Mouse (Mus musculus) heart, adult 9 months (tissue): ENCODE results near the gene Fhit.
A peak's percentile ranks its signal among the peaks of the same experiment; 100 is the strongest.

ENCODE experiments used
- DNase-seq, 2 experiments: peaks; one replicate each; pipeline ENCODE4 v3.0.0; 2022; ENCODE audit warnings: low spot score in 2 of 2

The Fhit gene

DNA sequence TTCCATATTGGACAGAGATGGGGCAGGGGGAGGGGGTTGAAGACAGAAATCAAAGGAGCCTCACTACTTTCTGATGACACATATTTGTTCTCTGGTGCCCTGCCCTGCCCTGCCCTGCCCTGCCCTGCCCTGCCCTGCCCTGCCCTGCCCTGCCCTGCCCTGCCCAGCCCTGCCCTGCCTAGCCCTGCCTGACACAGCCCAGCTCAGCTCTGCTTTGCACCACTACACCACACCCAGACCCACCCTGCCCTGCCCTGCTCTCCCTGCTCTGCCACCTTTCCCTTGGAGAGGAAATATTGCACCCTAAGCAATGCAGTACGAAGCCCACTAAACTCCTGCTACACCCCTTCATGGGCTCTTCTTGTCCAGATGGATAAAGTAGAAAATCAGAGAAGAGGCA lies 1171.2 kb downstream of the Fhit start:
- DNase-seq = no peak

DNA sequence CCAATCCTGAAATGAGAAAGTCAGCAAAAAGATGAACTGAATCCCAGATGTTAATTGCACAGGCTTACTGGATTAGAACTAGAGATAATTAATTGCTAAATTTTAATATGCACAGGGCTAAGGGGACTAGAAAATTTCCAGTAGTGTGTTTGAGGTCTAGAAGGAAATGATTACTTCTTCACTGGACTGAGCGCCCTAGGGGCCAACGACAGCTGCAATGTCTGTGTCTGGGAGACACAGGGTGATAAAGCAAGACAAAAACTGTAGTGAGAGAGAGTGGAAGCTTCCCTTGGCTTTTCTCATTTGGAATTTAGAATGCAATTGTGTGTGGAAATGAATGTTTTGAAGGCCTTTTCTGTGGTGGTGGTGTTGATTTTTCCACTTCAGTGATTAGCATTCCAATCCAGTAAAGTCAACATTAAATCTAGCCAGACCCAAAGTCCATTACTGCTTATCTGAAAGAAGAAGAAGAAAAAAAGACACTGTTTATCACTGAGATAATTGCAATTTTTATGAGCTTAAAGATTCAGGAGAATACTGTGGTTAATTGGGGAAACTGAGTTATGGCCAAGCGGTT lies 1184.8 kb downstream of the Fhit start:
- DNase-seq = no peak

DNA sequence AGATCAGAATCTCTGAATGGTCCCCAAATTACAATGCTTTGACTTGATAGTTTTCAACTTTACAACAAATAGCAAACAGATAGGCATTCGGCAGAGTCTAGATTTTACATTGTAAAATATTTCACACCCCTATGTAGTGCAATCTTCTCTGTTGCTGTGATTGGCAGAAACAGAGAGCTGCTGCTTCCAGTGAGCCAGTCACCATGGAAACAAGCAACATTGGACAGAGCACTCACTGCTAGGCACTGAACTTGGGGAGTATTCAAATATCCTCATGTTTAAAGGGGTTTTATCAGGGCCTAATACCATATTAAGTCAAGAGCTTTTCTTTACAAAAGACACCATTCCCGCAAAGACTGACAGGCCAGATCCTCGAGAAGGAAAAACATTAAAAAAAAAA lies 1187.4 kb downstream of the Fhit start:
- no peak for DNase-seq

DNA sequence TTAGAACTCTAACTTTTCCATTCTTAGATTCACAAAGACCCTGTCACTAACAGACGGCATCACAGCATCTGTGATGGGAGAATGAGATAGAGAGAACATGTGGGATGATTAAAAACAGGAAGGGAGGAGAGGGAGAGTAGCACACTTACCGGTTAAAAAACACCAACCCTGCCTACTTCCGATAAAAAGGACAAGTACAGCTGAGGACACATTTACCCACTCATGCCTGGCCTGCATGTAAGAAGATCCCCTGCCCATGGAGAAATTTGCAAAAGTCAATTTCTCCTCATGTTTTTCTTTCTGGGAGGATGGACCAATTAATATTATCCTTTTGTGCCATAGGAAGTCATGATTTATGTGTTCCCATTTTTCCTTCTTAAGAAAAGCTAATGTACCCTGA lies 1198.0 kb downstream of the Fhit start:
- no peak for DNase-seq

DNA sequence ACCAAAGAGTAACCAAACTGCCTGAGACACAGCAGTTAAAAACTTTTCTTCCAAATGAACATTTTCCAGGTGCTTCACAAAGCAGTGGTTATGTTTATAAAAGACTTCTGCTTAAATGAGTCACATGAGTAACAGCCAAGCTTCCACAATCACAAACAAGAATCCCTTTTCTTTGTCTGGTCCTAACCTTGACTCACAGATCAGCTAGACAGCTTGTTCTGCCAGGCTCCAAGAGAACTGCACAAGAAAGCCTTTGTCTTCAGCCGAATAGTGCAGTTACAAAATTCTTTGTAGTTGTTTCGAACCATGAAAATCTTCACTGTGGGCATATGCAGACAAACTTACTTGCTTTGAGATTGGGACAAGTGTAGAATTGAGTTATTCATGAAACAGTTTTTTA lies 1201.4 kb downstream of the Fhit start:
- no peak for DNase-seq

DNA sequence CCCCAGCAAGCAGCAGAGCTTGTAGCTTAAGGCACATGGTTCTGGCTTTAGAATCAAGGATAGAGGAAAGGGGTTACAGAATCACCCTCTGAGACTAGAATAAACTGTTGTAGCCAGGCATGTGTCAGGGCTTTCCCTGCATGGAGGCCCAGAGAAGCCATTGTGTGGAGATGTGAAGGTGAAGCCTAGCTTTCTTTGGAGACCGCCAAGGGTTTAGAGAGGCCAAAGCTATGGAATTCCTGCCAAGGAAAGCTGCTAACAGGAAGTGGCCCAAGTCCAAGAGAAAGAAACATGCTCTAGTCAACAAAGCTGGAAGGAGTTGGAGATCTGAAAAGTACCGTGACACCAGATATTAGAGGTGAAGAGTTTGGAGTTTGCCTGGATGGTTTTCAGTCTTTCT lies 1262.3 kb downstream of the Fhit start:
- DNase-seq = peak in 1 of 2 experiments; percentile 1

DNA sequence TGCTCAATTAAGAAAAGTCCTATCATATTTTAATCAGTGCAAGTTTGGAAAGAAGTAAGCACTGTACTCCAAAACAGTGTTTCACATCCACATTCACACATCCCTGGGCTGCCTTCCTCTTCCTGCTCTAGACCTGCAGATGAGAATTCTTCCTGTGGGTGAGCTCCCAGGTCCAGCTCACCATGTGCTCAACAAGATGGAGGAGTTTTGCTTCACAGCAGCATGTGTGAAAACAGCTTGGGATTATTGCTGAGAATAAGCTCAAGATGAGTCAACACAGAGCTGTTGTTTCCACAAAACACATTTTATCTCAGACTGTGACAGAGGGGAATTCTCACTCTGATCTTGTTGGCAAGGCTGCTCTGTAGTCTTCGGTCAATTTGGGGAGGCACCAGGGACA lies 1265.3 kb downstream of the Fhit start:
- no peak for DNase-seq

DNA sequence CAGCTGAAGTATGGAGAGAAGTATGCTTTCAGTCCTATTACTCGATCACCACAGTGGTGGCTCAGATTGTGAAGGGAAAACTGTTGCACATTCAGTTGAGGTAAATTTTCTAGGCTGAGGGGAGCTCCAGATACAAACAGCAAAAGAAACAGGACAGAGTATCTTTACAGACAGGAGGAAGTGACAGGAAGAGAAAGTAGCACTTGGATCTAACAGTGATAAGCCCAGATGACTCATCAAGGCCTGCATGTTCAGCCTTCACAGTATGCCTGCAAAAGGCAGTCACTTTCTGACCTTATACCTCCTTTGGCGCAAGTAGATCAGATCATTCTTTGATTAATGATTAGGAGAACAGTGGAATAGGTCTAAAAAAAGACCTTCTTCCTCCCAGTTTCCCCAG lies 1309.8 kb downstream of the Fhit start:
- no peak for DNase-seq

DNA sequence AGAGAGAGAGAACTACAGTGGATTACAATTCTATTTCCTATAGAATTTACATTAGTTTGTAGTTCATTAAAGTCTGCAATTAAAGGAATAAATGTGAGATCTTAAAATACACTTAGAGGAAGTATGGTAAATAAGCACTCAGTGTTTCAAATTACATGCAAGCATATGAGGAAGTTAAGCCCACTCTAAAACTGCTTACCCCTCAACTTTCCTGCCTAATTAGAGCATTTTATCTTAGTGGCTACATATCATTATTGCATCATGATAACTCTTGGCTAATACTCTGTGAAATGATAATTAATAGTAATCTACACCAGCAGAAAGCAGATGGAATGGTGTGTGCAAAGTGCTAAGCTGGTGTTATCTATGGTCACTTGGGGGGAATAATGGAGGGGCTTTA lies 1329.5 kb downstream of the Fhit start:
- DNase-seq = no peak

DNA sequence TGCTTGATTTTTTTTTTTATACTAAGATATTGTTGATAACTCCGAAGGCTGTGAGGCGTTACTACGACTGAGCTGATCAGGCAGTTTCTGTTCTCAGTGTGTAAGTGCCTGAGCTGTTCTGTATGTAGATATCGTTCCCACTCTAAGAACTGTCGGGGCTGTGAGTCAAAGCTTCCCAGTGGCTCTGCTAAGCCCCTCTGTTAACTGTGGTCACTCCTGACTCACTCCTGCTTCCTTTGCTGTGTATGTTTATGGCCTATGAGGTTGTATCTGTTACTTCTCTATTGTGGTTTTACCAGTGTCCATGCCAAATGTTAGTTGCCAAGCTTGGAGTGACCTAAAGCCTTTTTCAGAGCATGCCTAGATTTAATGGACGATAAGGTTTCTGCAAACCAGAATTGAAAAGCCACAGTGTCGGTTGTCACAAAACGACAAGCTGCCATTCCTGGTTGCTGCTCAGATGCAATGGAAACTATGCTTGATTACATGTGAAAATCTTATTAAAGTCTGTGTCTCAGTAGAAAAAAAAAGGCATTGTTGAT lies 1333.1 kb downstream of the Fhit start:
- peak; percentile 0 to 3 for DNase-seq

DNA sequence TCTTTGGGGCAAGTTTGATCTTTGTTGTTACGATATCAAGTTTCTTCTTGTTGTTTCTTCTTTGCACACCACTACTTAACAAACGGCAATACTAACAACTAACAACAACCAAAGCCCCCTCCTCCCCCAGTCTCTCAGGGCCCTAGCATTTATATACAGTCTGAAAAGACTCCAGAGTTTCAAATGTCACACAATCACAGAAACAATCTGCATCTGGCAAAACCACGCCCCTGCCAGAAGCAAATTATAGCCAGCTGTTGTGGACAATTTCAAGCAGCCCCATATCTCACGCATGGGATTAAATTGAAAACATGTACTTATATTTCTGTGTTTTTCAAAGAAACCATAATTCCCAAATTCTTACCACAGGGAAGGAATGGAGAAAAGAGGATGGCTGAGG lies 1345.9 kb downstream of the Fhit start:
- no peak for DNase-seq

DNA sequence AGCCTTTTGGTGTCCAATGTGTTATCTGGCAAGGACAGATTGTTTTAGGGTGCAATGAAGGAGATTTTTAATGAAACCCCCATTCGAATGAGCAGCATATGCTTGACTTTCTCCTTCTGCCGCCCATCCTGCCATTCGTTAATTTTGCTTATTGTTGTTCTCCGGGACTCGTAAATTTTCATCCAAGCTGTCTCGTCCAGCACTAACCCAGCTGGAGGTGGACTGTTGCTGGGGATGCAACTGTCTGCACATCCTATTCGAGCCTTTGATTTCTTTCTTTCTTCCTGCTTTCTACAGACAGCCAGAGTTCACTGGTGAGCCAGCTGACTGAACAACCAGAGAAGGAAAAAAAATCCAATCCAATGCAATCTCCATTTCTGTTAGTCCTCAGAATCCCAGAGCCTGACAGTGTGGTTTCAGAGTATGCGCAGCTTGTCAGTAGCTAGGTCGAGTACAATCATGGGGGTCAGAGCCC lies 1350.0 kb downstream of the Fhit start:
- DNase-seq = peak in 1 of 2 experiments; percentile 1

DNA sequence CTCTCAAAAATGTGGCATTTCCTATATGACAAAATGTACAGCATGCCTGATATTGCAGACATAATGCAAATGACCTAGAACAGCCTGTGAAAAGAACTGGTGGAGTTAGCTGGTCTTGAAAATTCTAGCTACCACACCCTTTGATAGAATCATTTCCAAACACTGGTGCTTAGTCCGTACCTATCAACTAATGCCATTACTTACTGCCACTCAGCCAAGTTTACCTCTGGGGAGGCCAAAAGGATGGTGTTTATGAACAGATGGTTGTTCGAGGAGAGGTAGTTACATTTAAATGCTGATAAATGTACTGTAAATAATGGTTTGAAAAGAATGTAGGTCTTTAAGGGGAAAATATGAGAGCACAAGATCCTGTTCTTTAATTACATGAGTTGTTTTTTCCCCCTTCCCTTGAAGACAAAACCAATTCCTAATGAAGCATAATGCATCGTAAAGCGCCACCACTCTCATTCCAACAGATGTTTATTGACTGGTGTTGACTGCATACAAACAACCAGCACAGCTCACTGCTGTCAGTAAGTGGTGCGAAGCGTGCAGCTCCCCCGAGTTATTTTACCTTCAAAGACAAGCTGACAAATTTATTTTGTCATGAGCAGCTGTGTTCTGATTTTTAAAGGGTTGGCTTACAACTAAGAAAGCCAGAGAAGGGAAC lies 1350.5 kb downstream of the Fhit start:
- DNase-seq = no peak

DNA sequence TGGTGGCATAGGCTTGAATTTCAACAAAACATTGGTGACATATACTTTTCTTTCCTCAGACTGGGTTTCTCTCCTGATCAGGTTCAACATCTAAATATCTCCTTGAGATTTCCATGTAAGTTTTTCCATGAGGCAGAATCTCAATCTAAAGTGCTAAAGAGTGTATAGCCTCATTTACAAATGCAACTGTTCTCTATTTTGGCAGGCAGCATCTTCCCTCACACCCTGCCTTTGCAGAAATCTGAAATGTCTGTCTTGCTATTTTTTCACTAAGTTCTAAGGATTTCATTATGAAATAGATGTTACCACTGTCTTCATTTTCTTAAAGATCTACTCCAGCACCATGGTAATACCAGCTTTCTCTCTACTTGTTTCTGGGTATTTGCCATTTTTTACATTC lies 1368.4 kb downstream of the Fhit start:
- DNase-seq = no peak

DNA sequence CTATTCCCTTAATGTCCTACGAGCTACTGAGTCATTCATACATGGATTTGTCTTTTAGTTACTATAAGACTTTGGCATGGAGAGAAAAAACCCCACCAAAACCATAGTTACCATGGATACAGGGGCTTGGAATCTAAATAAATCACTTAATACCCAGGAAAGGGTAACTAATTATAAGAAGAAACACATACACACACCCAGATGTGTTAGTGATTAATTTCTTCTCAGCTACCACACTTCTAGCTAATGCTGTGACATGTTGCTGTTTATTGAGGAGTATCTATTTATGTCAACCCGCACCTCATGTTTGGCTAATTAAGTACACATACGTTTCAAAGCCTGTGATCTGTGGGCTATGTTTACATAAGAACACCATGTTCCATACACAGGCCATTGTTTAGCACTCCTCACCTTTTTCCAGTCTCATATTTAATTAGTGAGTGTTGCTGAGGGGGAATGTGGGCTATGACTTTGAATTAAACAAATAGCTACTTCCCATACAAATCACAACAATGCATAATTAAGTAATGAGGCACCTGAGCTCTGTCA lies 1373.4 kb downstream of the Fhit start:
- no peak for DNase-seq

DNA sequence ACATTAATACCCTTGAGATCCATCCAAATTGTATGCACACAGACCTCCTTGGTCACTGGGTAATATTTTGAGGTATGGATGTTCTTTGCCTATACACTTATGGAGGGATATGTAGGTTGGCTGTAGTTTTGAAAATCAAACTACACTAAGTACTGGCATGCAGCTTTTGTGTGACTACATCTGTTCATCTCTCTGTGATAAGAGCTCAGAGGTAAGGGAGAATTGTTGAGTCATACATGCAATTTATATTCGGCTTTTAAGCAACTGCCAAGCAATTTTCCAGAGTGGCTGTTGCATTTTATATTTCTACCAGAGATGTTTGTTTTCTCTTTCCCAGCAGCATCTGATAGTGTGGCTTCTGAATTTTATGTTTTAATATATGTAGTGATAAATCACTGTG lies 1374.4 kb downstream of the Fhit start:
- no peak for DNase-seq

DNA sequence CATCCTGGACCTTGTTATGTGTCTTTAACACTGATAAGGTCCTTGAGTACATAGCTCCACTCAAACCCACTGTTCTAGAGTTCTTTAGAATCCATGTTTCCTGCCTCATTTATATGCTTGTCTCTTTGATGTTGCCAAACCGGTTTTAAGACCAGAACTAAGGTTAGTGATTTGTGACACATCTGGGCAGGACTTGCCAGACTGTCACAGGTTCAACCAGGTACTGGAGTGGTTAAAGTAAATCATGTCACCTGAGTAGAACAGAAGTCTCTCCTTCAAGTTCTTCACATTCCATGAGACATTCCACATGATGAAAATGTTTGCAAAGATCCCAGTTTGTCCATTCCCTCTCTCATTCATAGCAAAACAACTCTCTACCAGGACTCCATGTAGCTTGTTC lies 1376.0 kb downstream of the Fhit start:
- DNase-seq = no peak

DNA sequence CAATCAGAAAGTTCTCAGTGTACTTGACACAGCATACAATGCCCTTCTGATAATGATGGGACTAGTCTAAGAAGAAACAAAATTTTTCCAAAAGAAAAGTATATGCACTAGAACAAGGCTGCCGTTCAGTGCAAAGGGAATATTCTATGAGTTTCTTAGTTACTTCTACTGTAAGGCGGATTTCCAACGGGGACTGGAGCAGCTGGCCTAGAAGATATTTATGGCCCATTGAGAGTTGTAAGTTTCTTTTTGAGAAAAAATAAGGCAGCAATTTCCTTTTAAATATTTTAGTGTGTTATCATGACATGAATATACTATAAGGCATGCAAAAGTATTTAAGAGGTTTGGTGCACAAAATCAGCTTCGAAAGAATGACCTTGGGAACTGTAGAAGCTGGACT lies 1410.5 kb downstream of the Fhit start:
- no peak for DNase-seq

DNA sequence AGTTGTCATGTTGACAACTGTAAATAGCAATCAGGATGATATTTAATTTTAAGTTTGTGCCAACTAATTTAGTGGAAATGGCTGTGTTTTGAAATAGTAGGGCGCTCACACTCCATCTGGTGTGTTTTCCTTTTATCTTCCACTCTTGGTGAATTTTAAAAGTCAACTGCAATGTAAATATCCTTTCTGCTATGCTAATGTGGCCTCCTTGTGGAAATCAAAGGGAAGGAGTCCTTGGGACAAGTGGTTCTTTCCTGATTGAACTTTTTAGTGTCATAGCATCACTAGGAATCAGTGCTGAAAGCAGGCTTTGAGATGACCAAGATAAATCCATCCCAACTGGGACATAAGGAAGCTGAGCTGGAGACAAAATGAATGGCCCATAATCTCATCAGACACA lies 1413.1 kb downstream of the Fhit start:
- DNase-seq = no peak

DNA sequence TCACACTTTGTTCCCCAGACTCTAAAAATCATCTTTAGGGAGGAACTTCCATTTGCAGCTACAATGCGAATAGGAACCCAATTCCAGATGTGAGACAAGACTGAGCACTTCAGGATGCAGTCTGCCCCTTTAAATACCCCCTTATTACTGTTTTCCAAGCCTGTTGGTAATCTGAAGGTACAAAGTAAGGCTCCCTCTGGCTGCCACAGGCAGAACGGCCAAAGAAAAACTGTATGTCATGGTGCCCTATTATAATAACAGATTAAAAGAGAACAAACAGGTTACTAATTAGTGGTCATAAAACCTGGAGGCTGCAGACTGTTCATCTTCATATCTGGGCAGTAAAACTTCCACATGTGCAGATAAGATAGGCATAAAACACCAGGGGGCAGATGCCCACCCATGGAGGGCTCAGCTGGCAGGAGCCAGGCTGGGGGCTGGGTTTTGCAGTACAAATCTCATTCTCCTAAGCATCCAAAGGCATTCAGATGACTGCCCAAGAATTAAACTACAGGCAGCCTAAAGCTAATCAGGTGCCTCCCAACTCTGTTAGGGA lies 1439.8 kb downstream of the Fhit start:
- no peak for DNase-seq

DNA sequence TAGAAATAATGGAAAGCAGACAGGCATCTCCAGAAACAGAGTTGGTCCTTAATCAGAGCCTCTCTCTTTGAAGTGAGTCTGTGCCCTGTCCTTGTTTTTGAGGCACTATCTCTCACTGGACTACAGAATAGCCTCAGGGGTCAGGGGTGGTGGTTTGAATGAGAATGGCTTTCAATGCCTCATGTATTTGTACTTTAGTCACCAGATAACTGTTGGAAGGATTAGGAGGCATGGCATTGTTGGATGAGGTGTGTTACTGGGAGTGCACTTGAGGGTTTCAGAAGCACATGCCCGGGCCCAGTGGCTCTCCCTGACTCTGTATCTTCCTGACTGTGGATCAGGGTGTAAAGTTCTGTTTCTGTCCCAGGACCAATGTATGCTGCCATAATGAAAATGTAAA lies 1463.2 kb downstream of the Fhit start:
- no peak for DNase-seq

DNA sequence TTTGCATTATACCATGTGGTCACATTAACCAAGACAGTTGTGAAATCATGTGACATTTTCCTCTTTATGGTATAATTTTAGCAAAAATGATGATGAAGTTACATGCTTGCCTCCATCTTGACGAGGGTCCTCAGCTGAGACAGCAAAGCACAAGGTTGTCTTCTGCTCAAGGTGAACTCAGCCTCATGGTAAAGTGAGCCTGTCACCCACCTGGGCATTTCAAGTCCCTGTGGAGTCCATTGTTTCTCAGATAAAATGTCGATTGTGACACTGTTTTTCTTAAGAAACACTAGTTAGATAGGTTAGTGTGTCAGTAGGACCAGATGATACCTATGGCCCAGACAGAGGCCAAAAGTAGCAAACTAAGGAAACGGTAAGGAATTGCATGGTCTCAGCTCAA lies 1464.7 kb downstream of the Fhit start:
- DNase-seq = no peak

DNA sequence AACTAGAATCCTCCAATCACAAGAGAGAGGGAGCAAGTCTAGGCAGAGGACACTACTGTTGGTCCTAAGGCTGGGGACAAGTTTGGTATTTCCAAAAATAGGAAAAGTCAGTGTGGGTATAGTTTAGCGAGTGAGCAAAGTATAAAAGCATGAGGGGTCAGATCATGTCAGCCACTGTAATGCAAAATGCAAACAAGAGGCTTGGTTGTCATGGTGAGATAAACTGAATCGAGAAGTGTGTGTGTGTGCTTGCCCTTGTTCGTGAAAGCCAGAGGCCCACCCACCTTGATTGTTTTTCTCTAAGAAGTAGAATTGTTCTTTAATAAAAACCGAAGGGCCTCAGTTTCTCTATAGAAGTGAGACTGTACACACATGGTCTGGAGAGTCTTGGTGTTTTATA lies 1465.8 kb downstream of the Fhit start:
- no peak for DNase-seq
